Mouse (Mus musculus) macrophage (primary cell): ENCODE data around the gene Sarnp. TPM values are rescaled to one million over a fixed set of nuclear protein-coding genes. Genes with fewer than 3 reads are reported as not detected.
A peak's percentile ranks its signal among the peaks of the same experiment; 100 is the strongest.
"Not testable (repeated sequence)": the region's sequence is repeated elsewhere in the genome, so short reads cannot be mapped to it uniquely, and the experiment has no call there.

Experiments used
- H3K27ac ChIP-seq: fragments of 350-480 bp; formaldehyde crosslinking; 2 replicates; pipeline ENCODE4 v1.9.0; 2021
- H3K36me3 ChIP-seq: fragments of 350-480 bp; formaldehyde crosslinking; 2 replicates; pipeline ENCODE4 v1.9.0; 2021; ENCODE audit errors: inconsistent target
- H3K4me3 ChIP-seq: fragments of 350-480 bp; formaldehyde crosslinking; 2 replicates; pipeline ENCODE4 v1.9.0; 2021; ENCODE audit errors: inconsistent target
- H3K79me2 ChIP-seq: fragments of 350-480 bp; formaldehyde crosslinking; 2 replicates; pipeline ENCODE4 v1.9.0; 2021; ENCODE audit errors: inconsistent target
- WGBS: methylation state at CpG from one replicate; pipeline ENCODE4 v1.1.7; 2026; ENCODE audit warnings: inconsistent platforms; ENCODE audit not compliant: missing documents; 5-methylcytosine and 5-hydroxymethylcytosine counted together
- polyA plus RNA-seq: library from polyadenylated mRNA; stranded (reverse); fragments of 250-400 nt; gene quantifications from 3 replicates; pipeline ENCODE4 v1.2.4, GENCODE M21; 2018; ENCODE audit warnings: inconsistent platforms

Gene Sarnp
- polyA plus RNA-seq, 1 experiment from 2014 or later: 146 TPM

DNA sequence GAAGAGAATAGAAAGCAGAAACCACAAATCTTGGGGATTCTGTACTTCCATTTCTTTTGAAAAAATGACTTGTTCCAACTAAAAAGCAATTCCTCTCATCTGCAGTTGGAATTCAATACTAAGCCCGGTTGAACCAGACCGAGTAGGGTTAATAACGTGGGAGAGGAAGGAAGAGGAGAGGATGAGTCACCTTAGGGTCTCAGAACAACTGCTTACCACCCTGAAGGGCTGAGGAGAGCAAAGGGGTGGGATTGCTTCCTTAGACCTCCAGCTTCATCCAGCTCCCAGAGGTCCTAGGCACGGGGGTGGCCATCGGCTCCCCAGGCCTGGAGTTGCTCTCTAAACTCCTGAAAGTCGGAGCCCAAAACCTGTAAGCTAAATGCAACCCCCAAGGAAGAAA is 13.8 kb upstream of the Sarnp start:
- peak overlapping the region; percentile 88 for H3K27ac ChIP-seq
- H3K36me3 ChIP-seq: peaks cover 20% of the 10 kb centered on the region; the same call in 1 of the 2 replicates
- 7% methylated on average over 6 of the region's 6 CpGs for WGBS
- peaks cover 29% of the 10 kb centered on the region for H3K79me2 ChIP-seq
- peak overlapping the region; percentile 79 for H3K4me3 ChIP-seq

GRCm38 (mm10) chr10:128803771-128804270 is 13.3 kb upstream of the Sarnp start, which contains the start of gene Dnajc14:
Dnajc14 (plus strand) TSS chr10:128804062.
- Histone ChIP-seq H3K27ac (peak within 1 kb of the TSS; percentile 88), H3K36me3 (peaks cover 15% of the 10 kb centered on the region; the same call in 1 of the 2 replicates), H3K79me2 (peaks cover 34% of the 10 kb centered on the region), H3K4me3 (peak within 1 kb of the TSS; percentile 79)
- 3% methylated on average over 14 of the region's 14 CpGs for WGBS

GRCm38 (mm10) chr10:128804271-128805091 is 12.7 kb upstream of the Sarnp start, which contains the start of gene Tmem198b:
Tmem198b (minus strand) TSS chr10:128804370.
- WGBS: 2% methylated on average over 27 of the region's 28 CpGs
- H3K4me3 ChIP-seq: peak within 1 kb of the TSS; percentile 79
- peak within 1 kb of the TSS; percentile 88 for H3K27ac ChIP-seq
- H3K79me2 ChIP-seq: peaks cover 40% of the 10 kb centered on the region
- peaks cover 10% of the 10 kb centered on the region; the same call in 1 of the 2 replicates for H3K36me3 ChIP-seq

DNA sequence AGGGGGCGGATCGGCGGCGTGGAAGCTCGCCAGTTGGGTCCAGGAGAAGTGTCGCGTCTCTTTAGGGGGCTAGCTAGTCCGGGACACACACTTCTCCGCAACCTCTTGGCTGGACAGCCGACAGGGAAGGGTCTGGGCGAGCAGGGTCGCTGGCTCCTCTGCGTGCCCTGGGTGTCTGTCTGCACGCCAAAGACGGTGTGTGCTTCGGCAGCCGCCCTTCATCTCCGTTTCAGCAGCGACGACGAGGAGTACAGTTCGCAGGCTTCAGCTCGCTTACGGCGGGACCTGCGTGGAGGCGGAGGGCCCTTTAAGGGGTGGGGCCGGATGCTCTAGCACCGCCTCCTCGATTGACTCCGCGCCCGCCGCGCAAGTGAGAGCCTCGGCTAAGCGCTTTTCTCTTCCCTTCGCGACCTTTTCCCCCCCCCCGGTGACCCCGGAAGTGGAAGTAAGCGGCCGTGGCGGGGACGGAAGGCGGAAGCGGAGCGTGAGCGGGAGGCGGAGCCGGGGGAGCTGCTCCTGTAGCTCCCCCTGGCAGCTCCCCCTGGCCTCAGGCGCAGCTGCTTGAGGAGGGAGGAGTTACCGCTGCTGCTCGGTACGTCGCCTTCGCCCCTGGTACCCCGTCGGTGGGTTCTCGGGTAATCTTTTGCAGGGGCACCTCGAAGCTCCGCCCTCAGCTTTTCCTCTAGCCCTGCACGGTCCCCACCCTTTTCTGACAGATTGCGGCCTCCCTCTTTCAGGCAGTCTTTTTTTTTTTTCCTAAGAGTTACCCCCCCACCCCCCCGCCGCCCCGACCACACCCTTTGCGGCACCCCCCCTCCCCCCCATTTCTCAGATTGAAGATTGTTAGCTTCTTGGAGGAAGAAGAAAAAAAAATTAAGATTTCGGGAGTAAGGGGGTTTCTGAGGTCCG is 11.8 kb upstream of the Sarnp start:
- WGBS: 1% methylated on average over 51 of the region's 70 CpGs
- peak overlapping the region; percentile 79 for H3K4me3 ChIP-seq
- H3K27ac ChIP-seq: peak overlapping the region; percentile 88
- peaks cover 1% of the 10 kb centered on the region; the same call in 1 of the 2 replicates for H3K36me3 ChIP-seq
- H3K79me2 ChIP-seq: peaks cover 49% of the 10 kb centered on the region

GRCm38 (mm10) chr10:128806086-128806485 is 11.0 kb upstream of the Sarnp start:
- peak overlapping the region; percentile 71 for H3K27ac ChIP-seq
- 40% methylated on average over 6 of the region's 6 CpGs for WGBS
- peak overlapping the region; percentile 56 for H3K4me3 ChIP-seq
- H3K79me2 ChIP-seq: peaks cover 52% of the 10 kb centered on the region
- H3K36me3 ChIP-seq: no peaks in the 10 kb centered on the region

GRCm38 (mm10) chr10:128807018-128807417 is 10.1 kb upstream of the Sarnp start:
- peaks cover 52% of the 10 kb centered on the region for H3K79me2 ChIP-seq
- WGBS: 86% methylated on average over 8 of the region's 8 CpGs

DNA sequence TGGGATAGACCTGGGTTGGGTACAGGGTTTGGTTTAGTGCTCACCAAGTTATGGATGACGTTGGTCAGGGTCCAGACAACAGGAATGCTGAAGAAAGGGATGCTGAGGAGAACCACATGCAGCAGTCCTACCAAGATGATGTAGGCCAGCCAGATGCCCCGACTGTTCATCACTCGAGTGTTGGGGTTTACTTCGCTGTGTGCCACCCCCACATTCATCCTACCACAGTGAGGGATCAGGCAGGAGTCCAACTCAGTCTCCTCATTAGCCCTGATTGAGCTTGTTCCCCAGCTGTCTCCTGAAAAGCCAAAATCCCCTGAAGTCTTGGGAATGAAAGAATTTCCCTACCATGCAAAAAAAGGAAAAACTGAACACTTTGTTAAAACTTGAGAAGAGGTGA is 3.1 kb downstream of the Sarnp start:
- Histone ChIP-seq H3K4me3 (no peak overlapping the region), H3K27ac (no peak overlapping the region), H3K36me3 (peaks cover 45% of the 10 kb centered on the region), H3K79me2 (peaks cover 52% of the 10 kb centered on the region)
- WGBS: 86% methylated on average over 4 of the region's 4 CpGs

More at GRCm38 (mm10) chr10:128807018-128807417, 10.1 kb upstream of the Sarnp start:
- Histone ChIP-seq H3K4me3 (peak overlapping the region; percentile 56; the same call in 1 of the 2 replicates), H3K27ac (no peak overlapping the region), H3K36me3 (no peaks in the 10 kb centered on the region)

- Histone ChIP-seq H3K36me3 (peaks cover 33% of the 10 kb centered on the region), H3K27ac (peak within 1 kb of the TSS; percentile 70), H3K79me2 (peaks cover 65% of the 10 kb centered on the region), H3K4me3 (peak within 1 kb of the TSS; percentile 83)
- 1% methylated on average over 46 of the region's 46 CpGs for whole genome bisulfite sequencing
These were observed 4.4 kb downstream of the Sarnp start, which contains the start of gene Ormdl2 for GRCm38 (mm10) chr10:128821358-128822056. Ormdl2 (minus strand) TSS chr10:128821645.

GRCm38 (mm10) chr10:128822135-128822534 is 5.0 kb downstream of the Sarnp start:
- Histone ChIP-seq H3K27ac (peak overlapping the region; percentile 70), H3K79me2 (peaks cover 71% of the 10 kb centered on the region), H3K36me3 (peaks cover 26% of the 10 kb centered on the region), H3K4me3 (peak overlapping the region; percentile 83)
- 4% methylated on average over 13 of the region's 13 CpGs for WGBS

DNA sequence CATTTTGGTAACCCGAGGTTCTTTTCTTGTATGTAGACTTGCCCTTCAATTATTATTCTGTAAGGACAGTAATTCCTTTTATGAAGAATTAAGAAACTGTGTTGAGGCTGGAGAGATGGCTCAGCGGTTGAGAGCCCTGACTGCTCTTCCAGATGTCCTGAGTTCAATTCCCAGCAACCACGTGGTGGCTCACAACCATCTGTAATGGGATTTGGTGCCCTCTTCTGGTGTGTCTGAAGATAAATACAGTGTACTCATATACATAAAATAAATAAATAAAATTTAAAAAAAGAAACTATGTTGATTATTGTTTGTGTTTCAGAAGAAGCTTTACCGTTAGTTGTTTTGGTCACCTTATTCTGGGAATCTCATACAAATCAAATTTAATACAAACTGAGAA is 6.0 kb downstream of the Sarnp start:
- 93% methylated on average over 2 of the region's 4 CpGs for WGBS
- H3K27ac ChIP-seq: not testable (repeated sequence)
- H3K79me2 ChIP-seq: peaks cover 81% of the 10 kb centered on the region
- H3K36me3 ChIP-seq: peaks cover 17% of the 10 kb centered on the region
- H3K4me3 ChIP-seq: peak overlapping the region; percentile 83; the same call in 1 of the 2 replicates

DNA sequence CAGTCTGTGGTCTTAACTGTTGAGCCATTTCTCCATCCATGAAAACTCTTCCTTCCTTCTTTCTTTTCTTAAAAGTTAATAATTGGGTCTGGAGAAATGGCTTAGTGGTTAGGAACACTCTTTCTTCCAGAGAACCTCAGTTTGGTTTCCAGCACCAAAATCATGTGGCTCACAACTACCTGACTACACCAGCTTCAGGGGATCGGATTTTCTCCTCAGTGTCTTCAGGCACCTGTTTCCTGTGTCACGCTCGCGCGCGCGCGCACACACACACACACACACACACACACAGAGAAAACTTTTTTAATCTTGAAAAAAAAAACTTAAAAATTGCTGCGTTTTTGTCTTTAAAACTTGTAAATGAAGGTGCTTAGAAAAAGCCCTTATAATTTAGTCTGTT is 6.7 kb downstream of the Sarnp start:
- Histone ChIP-seq H3K36me3 (peaks cover 10% of the 10 kb centered on the region), H3K79me2 (peaks cover 88% of the 10 kb centered on the region), H3K27ac (no peak overlapping the region), H3K4me3 (no peak overlapping the region)
- 91% methylated on average over 9 of the region's 9 CpGs for WGBS

DNA sequence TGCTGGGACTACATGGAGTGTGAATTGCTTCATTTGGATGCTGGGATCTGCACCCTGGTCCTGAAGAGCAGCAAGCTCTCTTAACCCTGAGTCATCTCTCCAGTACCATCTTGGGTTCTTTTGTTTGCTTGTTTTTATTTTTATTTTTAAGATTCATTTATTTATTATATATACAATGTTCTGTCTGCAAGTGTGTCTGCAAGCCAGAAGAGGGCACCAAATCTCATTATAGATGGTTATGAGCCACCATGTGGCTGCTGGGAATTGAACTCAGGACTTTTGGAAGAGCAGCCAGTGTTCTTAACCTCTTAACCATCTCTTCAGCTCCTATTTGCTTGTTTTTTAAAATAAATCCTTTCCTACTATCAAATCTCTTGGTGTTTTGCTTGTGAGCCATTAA is 20.3 kb downstream of the Sarnp start:
- H3K79me2 ChIP-seq: peaks cover 36% of the 10 kb centered on the region
- H3K27ac ChIP-seq: no peak overlapping the region
- no peak overlapping the region for H3K4me3 ChIP-seq
- H3K36me3 ChIP-seq: peaks cover 52% of the 10 kb centered on the region; the same call in 1 of the 2 replicates

DNA sequence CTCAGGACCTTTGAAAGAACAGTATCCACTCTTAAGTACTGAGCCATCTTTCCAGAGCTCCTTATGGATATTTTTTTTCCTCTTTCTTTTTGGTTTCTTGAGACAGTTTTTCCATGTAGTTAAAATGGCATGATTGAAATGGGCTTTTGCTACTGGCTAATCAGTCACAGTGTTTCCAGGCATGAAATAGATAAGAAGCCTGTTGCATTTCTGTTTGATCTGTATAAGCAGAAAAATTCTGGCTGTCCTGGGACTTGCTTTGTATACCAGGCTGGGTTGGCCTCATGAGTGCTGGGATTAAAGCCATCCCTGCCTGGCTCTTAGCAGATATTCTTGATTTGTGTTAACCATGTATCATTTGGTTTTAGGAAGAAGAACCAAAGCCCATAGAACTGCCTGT is 22.3 kb downstream of the Sarnp start:
- peaks cover 55% of the 10 kb centered on the region; the same call in 1 of the 2 replicates for H3K36me3 ChIP-seq
- H3K79me2 ChIP-seq: peaks cover 31% of the 10 kb centered on the region; the same call in 1 of the 2 replicates
- H3K27ac ChIP-seq: no peak overlapping the region
- H3K4me3 ChIP-seq: no peak overlapping the region

- Histone ChIP-seq H3K4me3 (no peak overlapping the region), H3K36me3 (peaks cover 53% of the 10 kb centered on the region; the same call in 1 of the 2 replicates), H3K27ac (no peak overlapping the region), H3K79me2 (peaks cover 21% of the 10 kb centered on the region; the same call in 1 of the 2 replicates)
These were observed 23.5 kb downstream of the Sarnp start for GRCm38 (mm10) chr10:128840612-128841011.
